Mouse (Mus musculus) ES-E14 (cell line): ENCODE data around the gene Smg1.

Experiments used
- CHD2 ChIP-seq: IDR thresholded peaks from 2 replicates; pipeline ENCODE4 v1.6.1; 2014; ENCODE audit warnings: mild to moderate bottlenecking, low read depth, low read length, inconsistent platforms
- HCFC1 ChIP-seq: IDR thresholded peaks from 2 replicates; pipeline ENCODE4 v1.6.1; 2012; ENCODE audit warnings: low read length, inconsistent platforms, borderline replicate concordance; ENCODE audit not compliant: insufficient read depth
- MAFK ChIP-seq: IDR thresholded peaks from 2 replicates; pipeline ENCODE4 v1.6.1; 2014; ENCODE audit warnings: mild to moderate bottlenecking, low read depth, low read length, inconsistent platforms; ENCODE audit not compliant: insufficient read depth
- ZC3H11A ChIP-seq: IDR thresholded peaks from 2 replicates; pipeline ENCODE4 v1.6.1; 2012; ENCODE audit warnings: low read depth, mild to moderate bottlenecking, inconsistent platforms, low read length, borderline replicate concordance

GRCm38 (mm10) chr7:118122235-118122634 is 121.2 kb downstream of the Smg1 start:
- TF ChIP-seq HCFC1, result no peak
- TF ChIP-seq ZC3H11A, result no peak
- TF ChIP-seq CHD2, result no peak
- no peak for TF ChIP-seq MAFK
